Mouse (Mus musculus): ENCODE results near the gene Aoah.

DNA sequence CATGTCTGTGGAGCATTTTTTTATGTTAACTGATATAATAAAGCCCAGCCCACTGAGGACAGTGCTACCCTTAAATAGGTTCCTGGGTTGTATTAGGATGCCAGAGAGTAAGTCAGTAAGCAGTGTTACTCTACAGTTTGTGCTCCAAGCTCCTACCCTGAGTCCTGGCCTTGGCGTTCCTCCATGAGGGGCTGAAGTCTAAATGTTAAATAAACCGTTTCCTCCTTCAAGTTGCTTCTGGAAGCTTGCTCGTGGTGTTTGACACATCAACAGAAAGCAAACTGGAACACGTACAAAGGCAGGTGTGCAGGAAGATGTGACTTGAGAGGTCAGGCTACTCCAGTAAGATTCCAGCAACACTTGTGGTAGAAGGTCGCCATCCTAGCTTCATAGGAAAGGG lies 10.3 kb upstream of the Aoah start:
- TF ChIP-seq CTCF (conservative IDR thresholded peaks at IDR 0.05; ENCODE audit: low read length), result no peak
- no peak for TF ChIP-seq POU5F1 (IDR thresholded peaks at IDR 0.05; ENCODE audit: borderline replicate concordance, low read length)
- TF ChIP-seq NANOG (IDR thresholded peaks at IDR 0.05; ENCODE audit: borderline replicate concordance, low read length), result no peak

All from E14TG2a.4 (cell line).